Mouse (Mus musculus) left cerebral cortex, postnatal 25 days (tissue): ENCODE measurements at regions not wholly inside any gene's neighbourhood (a gene's known extent, or its start where the extent isn't known, plus 50 kb on each side); places are given as distances from the start of the nearest gene placed in this dataset.
"Not testable (repeated sequence)": the region's sequence is repeated elsewhere in the genome, so short reads cannot be mapped to it uniquely, and the experiment has no call there.

Experiments used
- DNase-seq, 2 experiments: peaks; one replicate each; pipeline ENCODE4 v3.0.0; 2022; ENCODE audit warnings: low spot score in 2 of 2, mixed read lengths in 1 of 2
- intact Hi-C: fragments of 180-260 bp; cut with DNase I; formaldehyde crosslinking; loops from one replicate; pipeline ENCODE4 v1.15.1; 2025

GRCm38 (mm10) chr14:19217916-19218315 lies 200.8 kb downstream of the Gm21738 start:
- DNase-seq, intact Hi-C loops: not testable (repeated sequence)

DNA sequence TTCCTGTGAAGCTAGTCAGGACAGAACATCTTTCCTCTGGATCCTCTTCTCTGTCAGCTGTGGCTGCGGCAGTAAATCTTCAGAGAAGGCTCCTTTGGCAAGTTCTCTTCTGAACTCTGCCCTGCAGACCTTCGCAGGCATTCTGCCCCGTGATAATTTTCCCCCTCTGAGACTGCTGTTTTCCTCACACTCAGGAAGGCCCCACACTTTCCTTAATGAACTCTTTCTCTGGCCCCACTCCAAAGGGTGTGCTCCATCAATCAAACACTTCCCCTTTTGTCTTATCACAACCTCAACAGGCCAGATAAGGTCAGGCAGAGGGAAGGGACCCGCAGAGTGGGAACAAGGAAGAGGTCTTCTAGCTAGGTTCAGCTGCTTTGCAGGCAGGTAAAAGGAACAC lies 210.2 kb downstream of the Gm21738 start:
- intact Hi-C loops: loop anchor here (5.0 kb wide), 1 partner anchor 216 kb away; no protein-coding TSS in a partner anchor
- no peak for DNase-seq

GRCm38 (mm10) chr14:19180203-19180602 lies 238.5 kb downstream of the Gm21738 start:
- intact Hi-C loops, DNase-seq: not testable (repeated sequence)

- intact Hi-C loops: not testable (repeated sequence)
Measured at GRCm38 (mm10) chr14:19178060-19178459, 240.7 kb downstream of the Gm21738 start.

GRCm38 (mm10) chr14:19175288-19175687 lies 243.4 kb downstream of the Gm21738 start:
- intact Hi-C loops: no loop called here
- DNase-seq: no peak

More at GRCm38 (mm10) chr14:19178060-19178459, 240.7 kb downstream of the Gm21738 start:
- DNase-seq: not testable (repeated sequence)

- DNase-seq, intact Hi-C loops: not testable (repeated sequence)
Measured at GRCm38 (mm10) chr14:19170300-19171022, 248.3 kb downstream of the Gm21738 start.

- intact Hi-C loops: no loop called here
- DNase-seq: no peak
Measured at GRCm38 (mm10) chr14:19166821-19167220, 251.9 kb downstream of the Gm21738 start.

GRCm38 (mm10) chr14:19139875-19140274 lies 245.8 kb upstream of the Ube2e2 start:
- intact Hi-C loops, DNase-seq: not testable (repeated sequence)

DNA sequence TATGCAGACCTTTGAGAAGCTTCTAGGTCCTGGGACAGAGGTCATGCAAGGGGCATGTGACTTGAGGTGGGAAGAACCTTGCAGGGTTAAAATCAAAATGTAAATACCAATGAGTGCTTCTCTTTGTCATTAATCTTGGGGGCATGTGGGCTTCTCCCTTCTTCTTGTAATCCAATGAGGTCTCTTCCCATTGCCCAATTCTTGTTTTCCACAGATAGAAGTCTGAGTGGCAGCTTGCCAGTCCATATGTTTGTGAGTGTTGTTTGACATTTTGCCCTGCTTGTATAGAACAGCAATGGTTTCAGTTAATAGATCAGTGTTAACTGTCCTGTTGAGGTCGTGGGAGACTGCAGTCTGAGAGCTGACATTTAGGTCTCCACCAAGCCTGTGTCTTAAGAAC lies 237.5 kb upstream of the Ube2e2 start:
- intact Hi-C loops: no loop called here
- DNase-seq: no peak
